Mouse (Mus musculus) layer of hippocampus, postnatal 25 days (tissue): ENCODE results near the gene Lhfpl2. TPM values are rescaled to one million over a fixed set of nuclear protein-coding genes. Genes with fewer than 3 reads are reported as not detected.

Experiments used
- DNase-seq, 2 experiments: peaks; one replicate each; pipeline ENCODE4 v3.0.0; 2022; ENCODE audit warnings: mixed read lengths in 2 of 2, low spot score in 1 of 2; ENCODE audit errors: extremely low spot score in 1 of 2
- total RNA-seq, 2 experiments: library from RNA; stranded (reverse); gene quantifications; 2 replicates each; pipeline ENCODE4 v1.2.3; 2021

The Lhfpl2 gene
- total RNA-seq, 2 experiments from 2014 or later, result 32.1 to 39.8 TPM

DNA sequence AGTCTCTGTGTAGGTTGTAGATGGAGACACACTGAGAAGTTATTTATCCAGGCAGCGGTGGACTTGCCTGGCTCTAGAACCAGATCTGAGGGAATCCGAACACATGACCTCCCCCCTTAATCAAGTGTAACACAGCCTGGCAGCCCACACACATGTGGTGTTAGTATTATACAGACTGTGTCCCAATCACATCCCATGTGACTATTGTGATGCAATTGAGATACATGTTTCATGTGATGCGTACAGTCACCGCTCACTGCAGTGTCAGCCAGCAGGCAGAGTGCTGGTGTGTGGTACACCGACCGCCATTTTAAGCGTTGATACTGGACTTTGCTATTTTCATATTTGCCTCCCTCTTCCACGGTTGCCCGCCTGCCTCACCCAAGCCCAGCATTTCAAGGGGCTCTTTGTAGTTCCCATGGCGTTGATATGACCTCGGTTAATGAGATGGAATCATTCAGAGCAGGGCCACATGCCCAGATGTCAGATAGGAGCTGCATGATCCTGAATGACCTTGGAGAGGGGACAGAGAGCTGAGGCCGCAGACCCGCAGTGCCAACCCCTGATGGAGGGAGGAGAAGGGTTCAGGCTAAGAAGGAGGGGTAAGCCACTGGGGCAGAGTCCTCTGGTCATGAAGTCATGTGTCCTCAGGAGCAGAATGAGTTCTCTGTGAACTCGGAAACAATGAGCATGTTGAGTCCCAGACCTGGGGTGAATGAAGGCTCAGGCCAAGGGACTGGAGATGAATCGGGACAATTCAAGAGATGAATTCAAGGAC is 115.1 kb downstream of the Lhfpl2 start:
- DNase-seq, result no peak

DNA sequence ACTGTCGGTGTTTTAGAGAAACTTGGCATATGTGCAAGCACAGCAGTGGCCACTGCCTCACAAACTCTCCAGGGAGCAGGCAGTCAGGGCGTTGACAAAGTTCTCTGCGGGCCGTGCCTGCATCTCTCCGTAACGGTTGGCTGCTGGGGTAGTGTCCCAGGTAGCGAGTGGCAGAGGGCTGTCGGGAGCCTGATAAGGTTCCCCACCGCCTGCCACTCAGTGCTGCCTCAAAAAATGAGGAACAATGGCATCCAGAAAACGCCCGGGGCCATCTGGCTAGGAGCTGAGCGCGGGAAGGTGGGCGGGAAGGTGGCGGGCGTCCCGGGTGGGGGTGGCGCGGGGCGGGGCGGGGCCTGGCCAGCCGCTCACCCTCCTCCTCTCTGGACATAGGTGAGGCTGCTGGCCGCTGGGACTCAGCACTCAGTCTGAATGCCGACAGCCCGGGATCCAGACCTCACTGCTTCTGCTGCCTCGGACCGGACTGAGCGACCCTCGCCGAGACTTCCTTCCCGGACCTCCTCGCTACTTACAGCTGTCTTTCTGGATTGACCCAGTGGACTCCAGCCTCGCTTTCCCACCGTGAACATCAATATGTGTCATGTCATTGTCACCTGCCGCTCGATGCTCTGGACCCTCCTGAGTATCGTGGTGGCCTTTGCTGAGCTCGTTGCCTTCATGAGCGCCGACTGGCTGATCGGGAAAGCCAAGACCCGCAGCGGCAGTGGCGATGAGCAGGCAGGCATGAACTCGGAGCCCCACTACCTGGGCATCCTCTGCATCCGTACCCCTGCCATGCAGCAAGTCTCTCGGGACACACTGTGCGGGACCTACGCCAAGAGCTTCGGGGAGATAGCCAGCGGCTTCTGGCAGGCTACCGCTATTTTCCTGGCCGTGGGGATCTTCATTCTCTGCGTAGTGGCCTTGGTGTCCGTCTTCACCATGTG is 116.3 kb downstream of the Lhfpl2 start:
- DNase-seq, result peak; percentile 41

DNA sequence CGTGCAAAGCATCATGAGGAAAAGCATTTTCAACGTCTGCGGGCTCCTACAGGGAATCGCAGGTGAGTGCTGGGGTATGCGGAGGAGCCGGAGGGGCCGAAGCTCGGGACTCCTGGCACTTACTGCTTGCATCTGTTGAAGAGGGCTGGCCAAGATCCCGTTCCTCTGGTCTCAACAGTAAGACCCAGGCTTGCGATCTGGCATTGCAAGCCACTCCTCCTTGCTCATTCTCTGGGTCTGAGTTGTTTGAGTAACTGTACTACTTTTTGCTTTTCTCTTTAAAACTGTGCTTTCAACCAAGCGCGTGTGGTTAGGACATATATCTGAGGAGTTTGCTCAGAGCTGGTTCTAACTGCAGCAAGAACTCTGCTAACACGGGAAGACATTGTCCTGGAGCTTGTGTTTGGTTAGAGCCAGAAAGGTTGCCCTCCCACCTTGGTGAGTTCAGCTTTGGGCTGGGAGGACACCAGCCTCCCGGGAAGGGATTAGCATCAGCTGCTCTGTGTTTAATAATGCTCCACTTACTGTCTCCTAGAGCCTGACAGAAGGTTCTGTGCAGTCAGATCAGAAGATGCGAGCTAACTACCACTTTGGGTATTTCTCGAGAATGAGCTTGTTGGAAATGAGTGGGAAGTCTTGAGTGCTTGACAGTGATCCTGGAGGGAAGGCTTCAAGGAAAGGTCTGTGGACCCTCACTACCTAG is 117.1 kb downstream of the Lhfpl2 start:
- no peak for DNase-seq

DNA sequence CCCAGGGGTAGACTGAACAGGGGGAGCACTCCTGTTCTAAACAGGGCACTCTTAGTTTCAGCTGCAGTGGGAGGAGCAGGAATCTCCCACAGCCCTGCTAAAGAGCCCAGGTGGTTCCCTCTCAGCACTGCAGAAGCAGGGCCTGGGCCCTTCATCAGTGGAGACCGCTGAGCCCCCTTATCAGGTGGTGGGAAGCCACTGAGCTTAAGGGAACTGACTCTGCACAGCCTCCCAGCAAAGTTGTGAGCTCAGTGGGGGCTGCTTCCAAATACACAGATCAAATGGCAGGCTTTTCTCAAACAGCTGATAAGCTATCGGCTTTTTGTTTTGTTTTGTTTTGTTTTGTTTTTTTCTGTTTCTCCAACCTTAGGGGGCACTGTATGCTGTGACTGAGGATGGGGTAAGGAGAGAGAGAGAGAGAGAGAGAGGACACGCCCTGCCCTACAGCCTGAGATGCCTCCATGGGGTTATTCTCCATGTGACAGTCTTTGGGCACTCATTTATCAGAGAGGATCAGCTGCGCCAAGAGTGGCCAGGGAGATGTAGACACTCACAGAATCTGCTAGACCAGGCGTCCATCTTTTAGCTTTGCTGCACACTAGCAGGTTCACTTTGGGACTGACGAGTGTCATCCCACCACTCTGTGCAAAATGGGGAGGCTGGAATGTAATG is 117.9 kb downstream of the Lhfpl2 start:
- no peak for DNase-seq

DNA sequence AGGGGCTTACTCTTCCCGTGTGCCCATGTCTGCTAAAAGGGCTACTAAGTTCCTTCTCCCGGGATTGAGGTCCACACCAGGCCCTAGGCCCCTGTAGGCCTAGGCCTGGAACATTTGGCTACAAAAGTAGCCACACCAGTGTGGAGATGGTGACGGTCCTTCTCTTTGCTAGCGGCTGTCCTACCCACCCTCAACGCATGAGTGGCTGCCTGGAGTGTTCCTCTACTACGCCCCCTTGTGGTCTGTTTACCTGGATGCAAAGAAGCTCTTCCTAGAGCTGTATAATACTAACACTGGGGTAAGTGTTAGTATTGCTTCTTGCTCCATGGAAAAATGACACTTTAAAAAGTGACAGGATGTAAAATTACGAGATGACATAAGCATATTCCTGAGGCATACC is 119.6 kb downstream of the Lhfpl2 start:
- no peak for DNase-seq

DNA sequence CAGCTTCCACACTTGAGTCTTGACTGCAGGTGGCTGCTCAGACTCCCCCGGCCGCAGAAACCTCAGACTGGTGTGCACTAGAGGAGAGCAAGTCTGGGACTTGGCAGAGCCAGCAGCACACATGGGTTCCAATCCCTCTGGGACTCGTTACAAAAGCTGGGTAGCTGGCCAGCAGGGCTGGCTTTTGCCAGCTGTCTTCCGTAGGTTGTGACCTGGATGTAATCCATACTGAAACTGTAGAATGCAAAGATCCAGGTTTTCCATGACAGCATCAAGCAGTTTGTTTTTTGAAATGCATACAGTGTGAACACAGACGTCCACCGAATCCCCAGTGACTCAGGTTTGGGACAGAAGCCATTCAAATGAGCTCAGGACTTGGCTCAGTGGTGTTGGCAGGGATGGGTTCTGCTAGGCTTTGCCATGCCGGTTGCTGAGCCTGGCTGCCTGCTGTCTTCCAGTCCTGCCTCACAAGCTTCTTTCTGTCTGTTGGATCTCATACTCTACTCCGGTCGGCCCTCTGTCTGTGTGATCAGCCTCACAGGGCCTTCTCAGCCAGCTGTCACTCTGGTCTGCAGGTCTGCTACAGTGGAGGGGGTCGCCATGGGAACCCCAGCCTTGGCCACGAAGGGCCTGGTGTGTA is 120.9 kb downstream of the Lhfpl2 start:
- DNase-seq, result peak; percentile 43 to 46

- no peak for DNase-seq
Measured at GRCm38 (mm10) chr13:94180477-94181420, 123.2 kb downstream of the Lhfpl2 start.

DNA sequence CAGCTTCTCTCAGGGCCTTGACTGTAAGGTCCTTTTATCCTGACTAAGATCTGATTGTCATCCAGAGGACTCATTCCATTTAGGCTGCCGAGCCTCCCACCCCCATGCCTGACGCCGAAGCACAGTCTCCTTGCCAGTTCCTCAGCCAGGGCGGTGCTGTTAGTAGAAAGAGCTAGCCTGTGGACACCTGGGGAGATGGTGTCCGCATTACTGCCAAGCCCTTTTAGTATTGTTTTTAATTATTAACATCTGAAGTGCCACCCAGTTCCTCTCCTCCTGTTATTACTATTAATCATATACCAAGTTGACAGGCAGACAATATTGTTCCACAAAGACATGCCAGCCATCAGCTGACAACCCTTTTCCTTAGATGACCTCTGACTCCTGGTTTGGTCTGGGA is 124.4 kb downstream of the Lhfpl2 start:
- DNase-seq, result no peak

DNA sequence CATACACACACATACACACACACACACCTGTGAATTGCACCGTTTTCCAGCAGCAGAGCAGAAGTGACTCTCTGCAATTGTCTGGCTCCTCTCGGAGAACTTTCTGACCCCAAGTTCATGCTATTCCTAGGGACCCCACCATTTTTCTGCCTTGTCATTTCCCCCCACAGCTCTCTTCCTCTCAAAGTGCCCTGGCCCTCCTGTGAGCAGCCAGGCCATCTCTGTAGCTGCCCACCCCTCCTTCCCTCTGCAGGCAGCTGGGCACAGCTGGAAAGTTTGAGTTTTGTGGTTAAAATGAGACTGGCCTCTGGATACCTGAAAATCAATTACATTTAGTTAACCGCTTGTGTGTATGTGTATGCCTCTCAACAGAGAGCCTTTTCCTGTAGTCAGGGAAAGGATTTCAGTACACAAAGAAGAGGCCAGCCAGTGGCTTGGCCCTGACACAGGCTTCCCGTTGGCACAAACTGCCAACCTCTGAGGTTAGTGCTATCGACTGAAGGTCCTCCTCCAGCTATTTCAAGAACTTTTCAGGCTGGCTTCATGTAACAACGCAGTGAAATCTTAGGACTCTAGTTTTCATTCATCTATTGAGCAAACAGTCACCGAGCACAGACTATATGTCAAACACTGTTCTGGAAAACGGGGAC is 125.9 kb downstream of the Lhfpl2 start:
- DNase-seq, result no peak

DNA sequence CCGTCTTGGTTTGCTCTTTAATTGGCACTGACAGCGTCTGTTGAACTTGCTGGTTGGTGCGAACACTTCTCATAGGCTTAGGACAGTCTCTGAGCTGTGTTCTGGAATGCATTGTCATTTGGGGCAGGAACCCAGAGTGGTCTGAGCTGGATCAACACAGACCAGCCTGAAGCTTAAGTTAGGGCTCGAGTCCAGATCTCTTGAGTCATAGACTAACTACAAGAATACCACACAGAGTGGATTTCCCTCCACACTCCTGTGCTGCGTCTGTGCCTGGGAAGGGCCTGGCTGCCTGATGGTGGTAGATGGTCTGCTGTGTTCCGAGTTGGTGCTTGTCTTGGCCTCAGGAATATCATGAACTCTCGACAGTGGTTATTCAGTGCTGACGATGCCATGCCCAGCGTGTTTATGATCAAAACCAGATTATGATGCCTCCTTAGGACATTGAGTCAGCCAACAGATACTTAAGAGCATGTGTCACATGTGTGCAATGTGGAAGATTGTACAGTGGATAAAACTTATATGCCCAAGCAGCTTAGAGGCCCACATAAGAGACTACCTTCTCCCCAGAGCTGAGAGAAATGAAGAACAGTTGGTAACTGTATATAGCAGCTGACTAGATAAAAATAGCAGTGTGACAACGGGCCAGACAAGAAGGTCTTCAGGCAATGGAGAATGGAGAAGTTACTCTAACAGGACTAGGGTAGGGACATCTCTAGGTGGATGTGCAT is 127.3 kb downstream of the Lhfpl2 start:
- no peak for DNase-seq

DNA sequence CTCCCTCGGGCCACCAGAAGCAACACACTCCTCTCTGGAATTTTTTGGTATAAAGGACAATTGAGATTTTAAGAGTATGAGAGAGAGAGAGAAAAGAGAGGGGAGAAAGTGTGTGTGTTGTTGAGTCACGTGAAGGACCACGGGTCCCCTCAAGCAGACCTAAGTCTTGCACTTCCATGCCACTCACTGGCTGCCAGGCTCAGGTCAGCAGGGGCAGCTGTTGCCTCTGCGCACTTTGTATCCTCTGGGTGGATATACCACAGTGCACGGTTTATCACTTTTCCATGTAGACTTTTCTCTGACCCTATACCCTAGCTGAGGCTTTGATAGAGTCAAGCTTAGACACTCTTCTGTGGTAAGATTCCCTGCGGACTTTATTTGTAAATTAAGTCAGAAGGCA is 128.0 kb downstream of the Lhfpl2 start:
- DNase-seq, result no peak

DNA sequence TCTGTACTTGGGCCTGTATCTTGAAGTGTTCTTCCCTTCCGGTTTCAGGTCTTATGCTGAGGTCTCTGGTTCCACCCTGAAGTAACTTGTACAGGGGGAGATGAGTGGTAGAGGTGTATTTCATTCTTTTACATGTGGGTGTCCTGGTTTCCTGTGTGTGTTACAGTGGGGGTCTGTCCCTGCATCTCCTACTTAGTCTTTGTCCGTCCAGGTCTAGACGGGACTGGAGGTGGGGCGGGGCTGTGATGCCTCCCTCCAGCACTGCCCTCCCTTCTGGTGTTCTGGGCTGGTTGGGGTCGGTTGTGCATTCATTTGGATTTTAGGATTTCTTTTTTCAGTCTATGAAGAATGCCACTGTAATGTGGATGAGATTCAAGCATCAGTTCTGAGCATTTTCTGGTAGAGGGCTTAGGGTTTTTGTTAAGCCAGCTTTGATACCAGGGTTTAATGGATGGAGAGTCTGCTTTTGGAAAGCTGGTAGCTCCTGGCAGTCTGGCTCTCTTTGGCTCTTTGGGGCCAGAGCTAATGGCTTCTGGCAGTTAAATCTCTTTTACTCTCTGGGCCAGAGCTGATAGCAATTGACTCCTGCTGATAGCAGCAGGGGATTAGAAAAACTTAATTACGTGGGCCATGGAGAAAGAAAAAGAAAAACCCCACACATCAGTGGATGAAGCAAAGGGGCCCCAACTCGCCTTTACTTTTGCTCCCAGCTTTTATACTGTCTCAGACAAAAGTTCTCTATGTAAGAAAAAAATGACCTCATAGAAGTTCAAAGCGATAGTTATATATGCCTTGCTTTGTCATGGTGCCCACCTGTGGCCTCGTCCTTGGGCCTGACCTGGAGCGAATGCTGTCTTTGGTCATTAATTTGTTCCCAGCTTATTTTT is 130.8 kb downstream of the Lhfpl2 start:
- DNase-seq, result no peak

- DNase-seq, result no peak
Measured at GRCm38 (mm10) chr13:94190386-94190785, 132.8 kb downstream of the Lhfpl2 start.

GRCm38 (mm10) chr13:94193227-94193626 is 135.6 kb downstream of the Lhfpl2 start:
- no peak for DNase-seq

DNA sequence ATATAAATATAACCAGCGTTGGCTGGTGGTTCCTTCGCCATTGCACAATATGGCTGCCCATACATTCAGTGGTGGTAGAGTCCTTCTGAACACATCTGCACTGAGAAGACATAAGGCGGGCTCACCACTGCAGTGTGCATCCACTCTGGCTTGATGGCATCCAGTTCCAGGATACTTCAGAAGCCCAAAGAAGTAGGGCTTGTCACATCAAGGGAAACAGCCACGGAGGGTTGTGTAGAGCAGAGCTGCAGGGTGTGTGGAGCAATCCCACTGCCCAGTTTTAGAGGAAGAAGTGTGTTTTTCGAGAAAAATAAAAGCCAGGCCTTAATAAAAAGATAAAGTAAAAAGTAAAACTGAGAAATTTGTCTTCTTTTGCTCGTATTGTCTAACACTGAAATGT is 141.0 kb downstream of the Lhfpl2 start:
- no peak for DNase-seq

DNA sequence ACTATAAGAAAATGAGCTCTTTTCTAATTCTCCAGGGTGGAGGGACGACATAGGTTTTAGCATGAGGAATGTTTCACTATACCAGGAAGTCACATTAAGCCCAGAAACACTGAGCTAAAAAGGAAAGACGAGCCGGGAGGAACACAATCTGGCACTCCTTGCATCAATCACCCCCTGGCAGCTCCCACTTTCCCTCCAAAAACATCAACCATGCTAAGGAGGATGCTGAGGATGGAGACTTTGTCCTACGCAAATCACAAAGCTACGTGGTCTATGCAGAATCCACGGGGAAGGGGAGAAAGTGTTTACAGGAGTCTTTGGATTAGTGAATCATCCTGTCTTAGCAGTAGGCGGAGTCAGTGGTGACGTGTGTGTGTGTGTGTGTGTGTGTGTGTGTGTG is 142.2 kb downstream of the Lhfpl2 start:
- no peak for DNase-seq

- DNase-seq, result peak in 1 of 2 experiments; percentile 40
Measured at GRCm38 (mm10) chr13:94205234-94205633, 147.6 kb downstream of the Lhfpl2 start.
